Mouse (Mus musculus) myocyte (in vitro differentiated cells): ENCODE data around the gene Setd4. TPM values are rescaled to one million over a fixed set of nuclear protein-coding genes. Genes with fewer than 3 reads are reported as not detected.

Experiments
- H3K27me3 ChIP-seq: one replicate; pipeline ENCODE4 v1.6.1; 2011; ENCODE audit not compliant: control insufficient read depth, insufficient read depth, insufficient read length
- H3K36me3 ChIP-seq: one replicate; pipeline ENCODE4 v1.6.1; 2011; ENCODE audit not compliant: control insufficient read depth, insufficient read depth
- H3K4me2 ChIP-seq: one replicate; pipeline ENCODE4 v1.6.1; 2011; ENCODE audit warnings: low read depth, control low read depth
- H3K4me3 ChIP-seq: one replicate; pipeline ENCODE4 v1.5.1; 2011; ENCODE audit warnings: mild to moderate bottlenecking, control low read depth, moderate library complexity
- H3K79me2 ChIP-seq: one replicate; pipeline ENCODE4 v1.6.1; 2011; ENCODE audit not compliant: control insufficient read depth, insufficient read depth
- H3ac ChIP-seq: one replicate; pipeline ENCODE4 v1.6.1; 2011; ENCODE audit not compliant: control insufficient read depth, insufficient read length
- CEBPB ChIP-seq: IDR thresholded peaks from 2 replicates; pipeline ENCODE4 v1.6.1; 2011; ENCODE audit warnings: mild to moderate bottlenecking, moderate library complexity; ENCODE audit not compliant: poor library complexity, insufficient read depth, severe bottlenecking
- E2F4 ChIP-seq: IDR thresholded peaks from one replicate; pipeline ENCODE4 v1.6.1; 2011; ENCODE audit warnings: mild to moderate bottlenecking, control low read depth, moderate library complexity; ENCODE audit not compliant: insufficient read depth
- MAX ChIP-seq: IDR thresholded peaks from one replicate; pipeline ENCODE4 v1.6.1; 2011; ENCODE audit warnings: low read depth, mild to moderate bottlenecking, control low read depth
- MYOD1 ChIP-seq, 3 experiments: IDR thresholded peaks; one replicate each; pipeline ENCODE4 v1.6.1; 2011; ENCODE audit warnings: control low read depth in 2 of 3, low read depth in 2 of 3, mild to moderate bottlenecking in 2 of 3, moderate library complexity in 1 of 3; ENCODE audit not compliant: insufficient read length in 2 of 3, control insufficient read depth in 1 of 3
- MYOG ChIP-seq, 3 experiments: IDR thresholded peaks; one replicate each; pipeline ENCODE4 v1.6.1; 2011; ENCODE audit warnings: control low read depth in 2 of 3, low read depth in 2 of 3, mild to moderate bottlenecking in 2 of 3; ENCODE audit not compliant: insufficient read length in 2 of 3, control insufficient read depth in 1 of 3, insufficient read depth in 1 of 3
- POLR2A ChIP-seq: IDR thresholded peaks from one replicate; pipeline ENCODE4 v1.6.1; 2011; ENCODE audit warnings: low read depth, mild to moderate bottlenecking, control low read depth, moderate library complexity; ENCODE audit not compliant: insufficient read length
- POLR2AphosphoS2 ChIP-seq: IDR thresholded peaks from one replicate; pipeline ENCODE4 v1.6.1; 2011; ENCODE audit warnings: low read depth, control low read depth; ENCODE audit not compliant: insufficient read length
- REST ChIP-seq: IDR thresholded peaks from one replicate; pipeline ENCODE4 v1.6.1; 2011; ENCODE audit warnings: mild to moderate bottlenecking, control low read depth, moderate library complexity; ENCODE audit not compliant: insufficient read depth, insufficient read length
- SRF ChIP-seq: IDR thresholded peaks from one replicate; pipeline ENCODE4 v1.6.1; 2011; ENCODE audit warnings: low read depth; ENCODE audit not compliant: control insufficient read depth, insufficient read length
- TCF12 ChIP-seq: IDR thresholded peaks from one replicate; pipeline ENCODE4 v1.6.1; 2011; ENCODE audit warnings: mild to moderate bottlenecking, control low read depth; ENCODE audit not compliant: poor library complexity, insufficient read depth, severe bottlenecking
- TCF3 ChIP-seq: IDR thresholded peaks from one replicate; pipeline ENCODE4 v1.6.1; 2011; ENCODE audit warnings: low read depth, control low read depth; ENCODE audit not compliant: insufficient read length
- USF1 ChIP-seq: IDR thresholded peaks from one replicate; pipeline ENCODE4 v1.6.1; 2011; ENCODE audit warnings: low read depth, mild to moderate bottlenecking, control low read depth, moderate library complexity
- polyA plus RNA-seq: library from polyadenylated mRNA; unstranded; fragments of >200 nt; fragmentation: generic; extraction: Trizol; gene quantifications from one replicate; pipeline ENCODE4 v1.2.1, GENCODE M21; 2012; ENCODE audit warnings: missing spikeins

Setd4 gene
- polyA plus RNA-seq, 1 experiment, result 3.6 TPM

DNA sequence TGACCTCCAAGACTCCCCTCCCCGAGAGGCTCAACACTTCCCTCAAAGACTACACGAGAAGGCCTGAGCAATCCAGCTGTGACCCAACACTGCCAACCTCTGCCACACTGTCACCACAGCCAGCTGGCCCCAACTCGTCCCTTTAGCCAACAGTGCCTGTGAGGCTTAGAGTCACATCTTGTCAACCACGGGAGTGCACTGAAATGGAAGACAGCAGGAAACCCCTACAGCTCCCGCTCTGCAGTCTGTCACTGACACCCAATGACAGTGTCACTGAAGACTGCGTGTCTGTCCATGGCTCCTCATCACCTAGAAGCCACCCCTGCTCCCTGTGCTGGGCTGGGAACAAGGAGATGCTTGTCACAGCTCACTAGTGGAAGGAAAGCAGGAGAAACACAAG is 22.7 kb downstream of the Setd4 start:
- no peak overlapping the region for H3K4me3 ChIP-seq
- H3K27me3 ChIP-seq, result no peaks in the 10 kb centered on the region
- no peak for TF ChIP-seq MYOG (IDR thresholded peaks at IDR 0.05; ENCODE audit: control insufficient read depth in 1 of 3, insufficient read depth in 1 of 3, insufficient read length in 2 of 3, low read depth in 2 of 3)
- no peak for TF ChIP-seq POLR2AphosphoS2
- no peak for TF ChIP-seq TCF3
- TF ChIP-seq POLR2A, result no peak
- no peak for TF ChIP-seq SRF
- no peak for TF ChIP-seq TCF12
- no peak for TF ChIP-seq REST
- TF ChIP-seq MYOD1 (IDR thresholded peaks at IDR 0.05; ENCODE audit: control insufficient read depth in 1 of 3, insufficient read length in 2 of 3, low read depth in 2 of 3), result no peak
- no peak overlapping the region for H3K4me2 ChIP-seq
- H3K79me2 ChIP-seq, result no peaks in the 10 kb centered on the region
- H3ac ChIP-seq, result no peak overlapping the region
- no peaks in the 10 kb centered on the region for H3K36me3 ChIP-seq

DNA sequence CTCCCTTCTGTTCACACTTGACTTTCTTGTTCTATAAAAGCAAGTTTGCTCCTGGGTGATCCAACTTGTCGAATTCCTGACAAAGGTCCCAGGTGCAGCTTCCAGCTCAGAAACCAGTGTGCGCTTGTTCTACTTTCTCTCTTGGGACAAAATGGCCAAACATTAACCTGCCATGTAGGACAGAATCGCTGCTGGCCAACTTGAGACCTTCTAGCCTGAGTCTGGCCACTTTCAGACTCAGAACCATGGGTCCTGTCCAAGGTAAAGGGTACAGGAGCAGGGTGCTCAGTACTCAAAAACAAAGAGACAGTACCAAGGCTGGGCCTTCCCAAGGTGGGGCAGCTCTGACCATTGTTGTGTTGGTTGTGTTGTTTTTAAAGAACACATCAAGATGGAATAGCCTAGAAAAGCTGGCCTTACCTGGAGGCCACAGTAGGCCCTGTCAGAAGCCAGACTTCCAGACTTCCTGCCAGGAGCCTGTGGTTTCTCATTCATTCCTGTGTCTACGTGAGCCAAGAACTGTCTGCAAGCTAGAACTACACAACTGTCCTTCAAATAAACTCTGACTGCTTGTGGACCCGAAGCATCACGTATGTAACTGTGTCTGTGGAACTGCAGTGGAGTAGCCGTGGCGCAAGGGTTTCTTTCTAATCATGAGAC is 25.4 kb downstream of the Setd4 start:
- Histone ChIP-seq H3K4me2 (no peak overlapping the region), H3K36me3 (no peaks in the 10 kb centered on the region), H3ac (no peak overlapping the region), H3K27me3 (no peaks in the 10 kb centered on the region), H3K79me2 (no peaks in the 10 kb centered on the region), H3K4me3 (no peak overlapping the region)
- TF ChIP-seq REST (no peak), SRF (no peak), TCF3 (no peak), CEBPB (no peak), E2F4 (no peak), MAX (no peak), POLR2AphosphoS2 (no peak), MYOD1 (IDR thresholded peaks at IDR 0.05; ENCODE audit: control insufficient read depth in 1 of 3, insufficient read length in 2 of 3, low read depth in 2 of 3) (no peak), USF1 (no peak), MYOG (IDR thresholded peaks at IDR 0.05; ENCODE audit: control insufficient read depth in 1 of 3, insufficient read depth in 1 of 3, insufficient read length in 2 of 3, low read depth in 2 of 3) (no peak), TCF12 (no peak), POLR2A (no peak)

DNA sequence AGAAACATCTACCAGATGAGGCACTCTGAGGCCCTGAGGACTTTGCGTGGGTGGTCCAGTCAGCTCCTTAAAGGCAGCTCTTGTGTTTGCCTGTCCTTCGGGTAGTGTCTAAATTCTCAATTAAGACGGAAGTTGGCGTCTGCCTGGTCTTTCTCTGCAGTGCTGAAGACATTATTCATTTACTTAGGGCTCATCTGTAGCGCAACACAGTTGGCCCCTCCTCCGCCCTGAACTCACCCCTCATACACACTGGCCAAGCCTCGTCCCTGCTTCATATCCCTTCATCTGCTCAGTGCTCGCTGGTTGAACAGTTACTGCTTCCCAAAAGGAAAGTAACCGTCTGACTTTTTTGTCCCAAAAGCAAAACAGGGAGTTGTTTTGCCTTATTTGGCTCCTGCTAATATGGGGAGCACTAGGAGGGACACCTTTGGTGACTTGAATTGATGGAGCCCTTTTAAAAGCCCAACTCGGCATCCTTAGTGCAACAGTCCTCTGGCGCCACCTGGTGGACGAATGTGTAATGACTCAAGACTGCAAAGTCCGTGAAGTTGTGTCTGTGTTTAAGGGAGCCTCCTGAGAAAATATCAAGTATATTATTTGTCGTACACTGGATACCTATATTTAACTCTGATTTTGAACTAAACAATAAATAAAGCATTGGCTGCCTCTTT is 27.3 kb downstream of the Setd4 start:
- no peaks in the 10 kb centered on the region for H3K79me2 ChIP-seq
- H3K27me3 ChIP-seq, result no peaks in the 10 kb centered on the region
- H3K4me3 ChIP-seq, result no peak overlapping the region
- H3K4me2 ChIP-seq, result no peak overlapping the region
- TF ChIP-seq CEBPB (no peak), MAX (no peak), E2F4 (no peak), TCF12 (no peak), POLR2A (no peak), MYOD1 (IDR thresholded peaks at IDR 0.05; ENCODE audit: control insufficient read depth in 1 of 3, insufficient read length in 2 of 3, low read depth in 2 of 3) (no peak), TCF3 (no peak), REST (no peak), MYOG (IDR thresholded peaks at IDR 0.05; ENCODE audit: control insufficient read depth in 1 of 3, insufficient read depth in 1 of 3, insufficient read length in 2 of 3, low read depth in 2 of 3) (no peak), SRF (no peak), POLR2AphosphoS2 (no peak), USF1 (no peak)
- H3K36me3 ChIP-seq, result no peaks in the 10 kb centered on the region
- no peak overlapping the region for H3ac ChIP-seq

DNA sequence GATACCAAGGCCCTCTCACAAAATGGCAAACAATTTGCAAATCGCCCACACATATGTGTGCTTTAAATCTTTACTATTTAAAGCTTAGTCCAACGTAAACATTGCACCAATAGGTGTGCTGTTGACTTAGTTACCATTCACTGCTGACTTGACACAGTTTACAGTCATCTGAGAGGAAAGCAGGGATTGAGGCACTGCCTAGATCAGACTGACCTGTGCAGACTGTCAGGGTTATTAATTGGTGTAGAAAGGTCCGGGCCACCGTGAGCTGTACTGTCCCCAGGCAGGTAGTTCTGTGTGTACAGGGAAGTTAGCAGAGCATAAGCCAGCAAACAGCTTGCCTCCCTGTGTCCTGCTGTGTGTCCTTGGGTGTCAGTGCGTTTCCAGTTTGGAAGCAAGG is 28.3 kb downstream of the Setd4 start:
- Histone ChIP-seq H3K4me3 (no peak overlapping the region), H3K27me3 (no peaks in the 10 kb centered on the region), H3K36me3 (no peaks in the 10 kb centered on the region), H3K4me2 (no peak overlapping the region), H3K79me2 (no peaks in the 10 kb centered on the region), H3ac (no peak overlapping the region)
- TF ChIP-seq TCF3, result no peak
- no peak for TF ChIP-seq TCF12
- TF ChIP-seq POLR2AphosphoS2, result no peak
- TF ChIP-seq MYOD1 (IDR thresholded peaks at IDR 0.05; ENCODE audit: control insufficient read depth in 1 of 3, insufficient read length in 2 of 3, low read depth in 2 of 3), result no peak
- no peak for TF ChIP-seq MYOG (IDR thresholded peaks at IDR 0.05; ENCODE audit: control insufficient read depth in 1 of 3, insufficient read depth in 1 of 3, insufficient read length in 2 of 3, low read depth in 2 of 3)
- TF ChIP-seq MAX, result no peak
- TF ChIP-seq SRF, result no peak
- TF ChIP-seq REST, result no peak
- no peak for TF ChIP-seq E2F4
- no peak for TF ChIP-seq USF1
- TF ChIP-seq POLR2A, result no peak
- no peak for TF ChIP-seq CEBPB
